Mouse (Mus musculus) adrenal gland, adult (tissue): ENCODE data around the gene Ywhag.

ENCODE experiments used
- DNase-seq, 2 experiments: peaks; one replicate each; pipeline ENCODE4 v3.0.0; 2022 to 2023; ENCODE audit warnings: low spot score in 1 of 2; ENCODE audit not compliant: inconsistent age in 2 of 2

The Ywhag gene

DNA sequence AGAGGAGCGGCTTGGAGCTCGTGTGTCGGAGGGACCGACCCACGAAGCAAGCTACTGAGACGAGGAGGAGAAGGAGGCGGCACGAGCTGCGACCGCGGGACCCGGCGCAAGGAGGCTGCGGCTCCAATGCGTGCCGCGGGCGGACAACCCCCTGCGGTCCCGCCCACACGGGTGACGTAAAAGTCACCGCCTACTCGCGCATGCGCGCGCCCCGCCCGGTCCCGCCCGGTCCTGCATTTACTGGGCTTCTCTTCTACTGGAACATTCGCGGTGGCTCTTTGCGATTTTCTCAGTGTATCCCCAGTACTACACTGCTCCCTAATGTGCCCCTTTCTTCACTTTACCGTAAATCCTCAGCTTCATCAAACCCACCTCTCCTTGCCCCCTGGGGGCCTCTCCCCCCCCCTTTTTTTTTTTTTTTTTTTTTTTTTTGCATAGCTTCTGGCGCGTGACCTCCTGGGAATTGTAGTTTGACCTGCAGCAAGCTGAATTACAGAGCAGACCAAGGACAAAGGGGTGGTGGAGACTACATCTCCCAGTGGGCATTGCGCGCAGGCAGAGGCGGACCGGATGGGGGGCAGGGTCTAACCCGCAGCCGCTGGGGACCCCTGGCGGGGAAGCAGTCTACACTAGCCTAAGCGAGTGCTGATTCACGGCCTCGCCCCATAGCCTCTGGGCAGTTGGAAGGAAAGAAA lies at the start of gene Ywhag:
Gene Ywhag (minus strand): TSS at position 136 of the 695 bp plus-strand sequence.
- peak; percentile 98 to 100 for DNase-seq

- DNase-seq: peak; percentile 61 to 85
Measured at GRCm38 (mm10) chr5:135982398-135982797, 48.0 kb upstream of the Ywhag start.

DNA sequence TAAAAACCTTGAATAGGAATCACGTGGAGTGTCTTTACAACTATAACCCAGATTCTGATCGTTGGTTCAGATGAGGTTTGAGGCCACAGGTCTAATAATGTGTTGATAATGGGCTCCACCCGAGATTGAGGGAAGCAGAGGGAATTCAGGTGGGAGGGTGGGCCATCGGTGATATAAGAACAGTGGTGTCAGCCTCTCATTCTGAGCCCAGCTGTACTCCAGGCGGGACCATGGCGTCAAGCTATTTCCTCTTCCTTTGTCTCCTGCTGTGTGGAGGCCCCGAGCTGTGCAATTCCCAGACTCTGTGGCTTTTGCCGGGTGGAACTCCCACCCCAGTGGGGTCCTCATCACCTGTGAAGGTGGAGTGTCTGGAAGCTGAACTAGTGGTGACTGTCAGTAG lies 45.5 kb upstream of the Ywhag start, which contains the start of gene Zp3:
Gene Zp3 (plus strand): TSS at position 196 of the 400 bp plus-strand sequence.
- DNase-seq: no peak

GRCm38 (mm10) chr5:135979381-135979780 lies 45.0 kb upstream of the Ywhag start:
- no peak for DNase-seq

DNA sequence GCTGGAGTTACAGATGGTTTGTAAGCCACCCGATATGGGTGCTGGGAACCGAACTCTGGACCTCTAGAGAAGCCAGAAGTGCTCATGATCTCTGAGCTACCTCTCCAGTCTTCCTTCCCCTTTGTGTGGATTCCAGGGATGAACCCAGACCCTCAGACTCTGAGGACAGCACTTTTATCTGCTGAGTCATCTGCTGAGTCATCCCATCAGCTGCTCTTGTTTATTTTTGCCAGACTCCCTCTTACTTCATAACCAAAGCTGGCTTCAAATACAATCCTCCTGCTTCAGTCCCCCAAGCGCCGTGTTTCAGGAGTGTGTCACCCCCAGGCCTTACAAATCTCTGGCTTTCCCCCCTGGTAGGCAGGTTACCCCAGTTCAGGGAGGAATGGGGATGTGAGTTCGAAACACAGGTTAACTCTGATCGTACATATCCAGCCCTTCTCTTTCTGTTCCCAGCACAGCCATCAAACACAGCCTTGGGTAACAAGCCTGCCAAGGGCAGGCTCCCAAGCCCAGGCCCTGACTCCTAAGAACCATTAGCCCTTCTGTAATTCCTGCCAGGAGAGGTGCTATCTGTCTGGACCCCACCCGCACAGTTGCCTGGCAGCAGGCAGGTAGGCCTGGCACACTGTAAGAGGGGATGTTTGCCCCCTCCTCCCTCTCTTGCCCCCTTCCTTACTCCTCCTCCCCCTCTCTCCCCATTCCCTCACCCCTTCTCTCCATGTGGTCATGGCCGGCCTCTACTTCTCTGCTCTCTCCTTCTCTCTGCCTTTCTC lies 41.7 kb upstream of the Ywhag start:
- peak; percentile 61 to 88 for DNase-seq

DNA sequence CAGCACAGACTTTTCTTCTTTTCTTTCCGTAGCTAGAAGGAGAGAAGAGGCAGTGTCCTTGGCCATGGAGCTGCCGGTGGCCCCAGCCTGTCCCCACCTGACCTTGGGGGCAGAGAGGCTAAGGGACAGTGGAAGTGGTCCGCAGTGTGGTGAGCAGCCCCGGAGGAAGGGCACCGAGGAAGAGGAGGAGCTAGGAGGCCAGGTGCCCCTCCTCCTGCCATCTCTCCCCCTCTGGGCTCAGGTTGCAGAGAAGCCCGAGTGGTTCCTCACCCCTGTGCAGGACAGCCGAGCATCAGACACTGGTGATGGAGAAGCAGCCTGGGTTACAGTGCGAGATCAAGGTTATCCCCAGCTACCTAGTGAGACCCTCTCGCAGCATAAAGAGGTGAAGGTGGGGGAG lies 39.9 kb upstream of the Ywhag start, which contains the start of gene Ssc4d:
Gene Ssc4d (minus strand): TSS at position 167 of the 400 bp plus-strand sequence.
- DNase-seq: peak in 1 of 2 experiments; percentile 64

GRCm38 (mm10) chr5:135971876-135972275 lies 37.5 kb upstream of the Ywhag start:
- no peak for DNase-seq

- DNase-seq: no peak
Measured at GRCm38 (mm10) chr5:135970247-135970646, 35.8 kb upstream of the Ywhag start.

- DNase-seq: peak in 1 of 2 experiments; percentile 85
Measured at GRCm38 (mm10) chr5:135968781-135969180, 34.4 kb upstream of the Ywhag start.

DNA sequence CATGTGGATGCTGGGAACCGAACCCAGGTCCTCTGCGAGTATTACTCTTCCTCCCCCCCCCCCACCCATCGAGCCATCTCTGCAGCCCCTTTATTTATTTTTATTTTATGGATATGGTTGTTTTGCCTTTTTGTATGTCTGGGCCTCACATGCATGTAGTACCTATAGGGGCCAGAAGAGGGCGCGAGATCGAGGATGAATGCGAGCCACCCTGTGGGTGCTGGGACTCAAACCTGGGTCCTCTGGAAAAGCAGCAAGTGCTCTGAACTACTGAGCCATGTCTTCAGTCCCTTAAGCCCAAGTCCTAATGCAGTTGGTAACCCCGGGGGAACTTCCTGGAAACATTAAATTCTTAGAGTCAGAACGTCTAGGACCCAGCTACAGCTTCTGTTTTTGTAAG lies 32.5 kb upstream of the Ywhag start:
- no peak for DNase-seq

DNA sequence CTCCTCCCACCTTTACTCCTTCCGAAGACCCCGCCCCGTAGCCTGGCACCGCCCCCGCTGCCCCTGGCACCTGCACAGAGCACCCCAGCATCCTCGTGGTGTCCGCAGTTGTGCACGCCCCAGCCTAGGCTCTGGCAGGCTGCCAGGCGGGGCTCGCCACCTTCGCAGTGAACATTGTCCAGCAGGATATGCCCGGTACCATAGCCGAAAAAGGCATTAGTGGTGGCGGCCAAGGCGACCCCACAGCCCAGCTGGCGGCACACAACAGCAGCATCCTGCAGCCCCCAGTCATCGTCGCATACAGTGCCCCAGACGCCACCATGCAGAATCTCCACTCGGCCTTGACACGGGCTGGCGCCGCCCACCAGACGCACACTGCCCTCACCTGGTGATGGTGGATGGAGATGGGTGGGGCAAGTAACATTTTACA lies 31.1 kb upstream of the Ywhag start:
- peak in 1 of 2 experiments; percentile 73 for DNase-seq

DNA sequence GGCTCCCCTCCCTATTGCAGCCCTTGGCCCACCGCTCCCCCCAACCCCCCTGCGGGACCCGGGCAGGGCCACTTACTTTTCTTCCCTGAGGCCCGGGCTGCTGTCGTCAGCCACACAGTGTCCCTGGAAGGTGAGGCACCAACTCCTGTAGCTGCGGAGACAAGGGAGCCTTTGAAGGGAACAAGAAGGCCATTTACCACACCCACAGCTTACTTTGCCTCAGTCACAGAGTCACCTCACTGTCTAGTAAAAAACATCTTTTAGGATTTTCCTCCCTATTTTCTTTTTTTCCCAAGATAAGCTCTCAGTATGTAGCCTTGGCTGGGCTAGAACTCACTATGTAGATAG lies 28.8 kb upstream of the Ywhag start:
- DNase-seq: no peak

DNA sequence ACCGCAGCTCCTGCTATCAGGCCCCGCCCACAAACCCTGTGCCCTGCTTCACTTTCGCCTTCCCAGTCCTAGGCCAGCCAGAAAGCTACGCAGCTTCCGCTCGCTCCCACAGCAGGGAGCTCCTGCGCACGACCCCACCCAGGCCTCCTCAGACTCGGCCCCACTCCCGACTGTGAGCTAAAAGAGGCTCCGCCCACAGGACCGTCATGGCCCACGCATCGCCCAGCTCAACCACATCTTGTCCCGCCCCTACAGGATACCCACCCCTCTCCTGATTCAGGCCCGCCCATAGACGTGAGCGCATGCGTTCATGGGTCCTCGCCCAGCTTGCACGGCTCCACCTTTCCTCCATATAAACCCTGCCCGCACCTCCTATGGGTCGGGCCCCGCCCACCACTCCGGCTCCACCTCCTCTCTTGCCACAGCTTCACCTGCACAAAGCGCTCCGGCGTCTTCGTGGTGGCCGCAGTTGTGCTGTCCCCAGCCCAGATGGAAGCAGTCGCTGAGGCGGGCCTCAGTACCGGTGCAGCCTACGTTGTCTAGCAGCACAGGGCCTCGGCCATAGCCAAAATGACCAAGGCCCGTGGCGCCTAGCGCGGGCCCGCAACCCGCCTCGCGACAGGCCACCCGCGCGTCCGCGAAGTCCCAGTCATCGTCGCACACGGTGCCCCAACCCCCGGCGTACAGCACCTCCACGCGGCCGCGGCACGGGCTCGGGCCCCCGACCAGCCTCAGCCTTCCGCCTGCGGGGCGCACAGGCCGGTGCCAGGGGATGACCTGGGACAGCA lies 28.3 kb upstream of the Ywhag start:
- DNase-seq: peak; percentile 99 to 100

GRCm38 (mm10) chr5:135962125-135962491 lies 27.7 kb upstream of the Ywhag start:
- no peak for DNase-seq

- DNase-seq: peak in 1 of 2 experiments; percentile 61
Measured at GRCm38 (mm10) chr5:135960909-135961635, 26.7 kb upstream of the Ywhag start.

GRCm38 (mm10) chr5:135959911-135960310 lies 25.5 kb upstream of the Ywhag start:
- peak in 1 of 2 experiments; percentile 46 for DNase-seq

GRCm38 (mm10) chr5:135958367-135958766 lies 24.0 kb upstream of the Ywhag start:
- peak in 1 of 2 experiments; percentile 44 for DNase-seq

GRCm38 (mm10) chr5:135957207-135957974 lies 23.0 kb upstream of the Ywhag start:
- peak; percentile 97 for DNase-seq

DNA sequence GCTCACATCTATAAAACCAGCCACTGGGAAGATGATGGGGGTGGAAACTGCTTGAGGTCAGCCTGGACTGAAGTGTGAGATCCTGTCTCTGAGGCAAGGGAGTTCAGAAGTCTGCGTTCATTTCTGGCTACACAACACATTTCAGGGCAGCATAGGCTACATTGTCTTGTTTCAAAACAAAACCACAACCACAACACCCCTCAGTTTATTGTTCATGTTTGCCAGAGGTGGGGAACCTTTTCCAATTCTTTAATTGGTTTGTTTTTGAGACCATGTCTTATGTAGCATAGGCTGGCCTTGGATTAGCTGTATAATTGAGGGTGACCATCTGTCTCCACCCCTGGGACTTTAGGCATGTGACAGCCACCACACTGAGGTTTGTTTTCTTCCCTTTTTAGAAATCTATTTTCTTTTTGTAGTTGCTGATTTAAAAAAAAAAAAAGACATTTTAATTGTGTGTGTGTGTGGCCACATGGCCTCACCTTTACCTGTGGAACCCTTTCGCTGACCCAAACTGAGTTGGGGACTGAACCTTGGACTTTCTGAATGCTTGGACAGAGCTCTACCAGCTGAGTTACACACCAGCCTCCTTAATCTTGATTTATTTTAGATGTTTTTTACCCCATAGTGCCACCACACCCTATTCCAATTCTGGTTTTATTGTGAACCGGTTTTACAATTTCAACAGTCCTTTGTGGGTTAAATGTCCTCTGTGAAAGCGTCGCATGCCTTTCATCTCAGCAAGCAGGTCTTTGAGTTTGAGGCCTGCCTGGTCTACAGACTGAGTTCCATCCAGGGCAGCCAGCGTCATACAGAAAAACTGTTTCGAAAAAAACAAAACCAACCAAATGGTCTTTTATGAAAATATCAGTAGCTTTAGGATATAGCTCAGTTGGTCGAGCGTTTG lies 22.1 kb upstream of the Ywhag start:
- DNase-seq: peak in 1 of 2 experiments; percentile 39
